Mouse (Mus musculus) left cerebral cortex, adult 2 months (tissue): ENCODE measurements around the gene Map3k11. TPM values are rescaled to one million over a fixed set of nuclear protein-coding genes. Genes with fewer than 3 reads are reported as not detected.

Source experiments
- DNase-seq, 2 experiments: peaks; one replicate each; pipeline ENCODE4 v3.0.0; 2021 to 2022; ENCODE audit warnings: low spot score in 2 of 2, mixed read lengths in 1 of 2; ENCODE audit errors: extremely low spot score in 1 of 2
- H3K27ac ChIP-seq: fragments of 200-600 bp; 2 replicates; pipeline ENCODE4 v1.8.1; 2022
- H3K4me3 ChIP-seq: fragments of 200-600 bp; 2 replicates; pipeline ENCODE4 v1.8.1; 2022
- CTCF ChIP-seq: fragments of 200-600 bp; IDR thresholded peaks from 2 replicates; pipeline ENCODE4 v1.8.1; 2022; ENCODE audit warnings: antibody characterized with exemption, mild to moderate bottlenecking, moderate library complexity
- intact Hi-C: fragments of 180-260 bp; cut with DNase I; formaldehyde crosslinking; loops from one replicate; pipeline ENCODE4 v1.15.1; 2025
- long read RNA-seq, 2 experiments: library from polyadenylated mRNA; stranded (forward); transcript quantifications; one replicate each; pipeline ENCODE4 v2.0.0; 2021; ENCODE audit warnings: borderline mapping rate in 2 of 2
- total RNA-seq, 2 experiments: library from RNA; stranded (reverse); gene quantifications; 2 replicates each; pipeline ENCODE4 v1.2.3; 2021

Gene Map3k11
- total RNA-seq, result 10 to 100 TPM; 16.2 to 17.0 TPM
- long read RNA-seq, experiment 1, partial matches to known transcripts, result 40 of 48 reads
- long read RNA-seq, experiment 1, other reads (novel, unspliced or antisense), result 6 of 48 reads
- long read RNA-seq, experiment 2, partial matches to known transcripts, result 38 of 44 reads
- long read RNA-seq, experiment 2, other reads (novel, unspliced or antisense), result 6 of 44 reads

GRCm38 (mm10) chr19:5688200-5689087 is at the start of gene Map3k11, which contains the start of gene Pcnx3:
TSS of gene Map3k11 (plus strand) at chr19:5688742.
TSS of gene Pcnx3 (minus strand) at chr19:5688908.
- peak; percentile 42 for TF ChIP-seq CTCF
- peak; percentile 95 to 98 for DNase-seq
- intact Hi-C loops, result loop anchor here (2.0 to 5.0 kb wide), 2 partner anchors 52 to 321 kb away; partner anchors contain the start of genes Banf1, Eif1ad and Rela
- peak within 1 kb of the TSS; percentile 90 for H3K27ac ChIP-seq
- peak within 1 kb of the TSS; percentile 79 for H3K4me3 ChIP-seq

DNA sequence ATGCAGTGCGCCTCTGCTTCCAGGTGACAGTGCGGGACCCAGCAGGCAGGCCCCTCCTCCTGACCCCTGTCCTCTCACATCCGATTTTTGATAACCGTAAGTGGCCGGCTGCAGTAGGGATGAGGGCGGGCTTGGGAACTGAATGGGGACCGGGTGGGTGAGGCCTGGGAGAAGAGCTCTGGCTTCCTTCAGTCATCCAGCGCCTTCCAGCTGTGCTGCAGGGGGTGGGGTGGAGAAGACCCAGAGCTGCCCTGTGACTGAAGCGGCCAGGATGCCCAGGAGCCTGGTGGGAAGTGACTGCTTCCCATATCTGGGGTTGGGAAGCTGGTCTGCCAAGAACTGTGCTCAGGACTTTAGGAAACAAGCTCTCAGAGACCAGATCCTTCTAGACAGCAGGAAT is 48.2 kb upstream of the Map3k11 start:
- no peak for DNase-seq
- intact Hi-C loops, result no loop called here
- Histone ChIP-seq H3K27ac (no peak overlapping the region), H3K4me3 (no peak overlapping the region)
- no peak for TF ChIP-seq CTCF

- TF ChIP-seq CTCF, result no peak
- DNase-seq, result no peak
- Histone ChIP-seq H3K27ac (no peak overlapping the region), H3K4me3 (no peak overlapping the region)
- intact Hi-C loops, result no loop called here
Observed at GRCm38 (mm10) chr19:5641021-5641420, 47.5 kb upstream of the Map3k11 start.

DNA sequence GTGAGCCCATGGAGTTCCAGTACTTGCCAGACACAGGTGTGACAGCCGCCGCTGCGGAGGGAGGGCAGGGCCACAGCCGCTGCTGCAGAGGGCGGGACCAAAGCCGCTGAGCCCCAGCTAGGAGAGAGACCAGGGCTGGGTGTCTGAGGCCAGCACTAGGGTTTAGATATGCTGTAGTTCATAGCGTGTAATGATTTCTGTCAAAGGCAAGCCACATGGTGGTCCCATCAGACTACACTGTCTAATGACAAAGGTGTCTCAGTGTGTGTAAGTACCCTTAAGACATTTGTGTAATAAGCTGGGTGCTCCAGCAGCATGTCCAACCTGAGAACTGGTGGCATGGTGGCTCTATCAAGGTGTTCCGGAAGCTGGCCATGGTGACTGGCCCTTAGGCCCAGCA is 46.9 kb upstream of the Map3k11 start:
- no peak for TF ChIP-seq CTCF
- no peak overlapping the region for H3K27ac ChIP-seq
- no peak overlapping the region for H3K4me3 ChIP-seq
- DNase-seq, result no peak
- intact Hi-C loops, result no loop called here

- TF ChIP-seq CTCF, result no peak
- no peak overlapping the region for H3K4me3 ChIP-seq
- no peak for DNase-seq
- H3K27ac ChIP-seq, result no peak overlapping the region
- intact Hi-C loops, result no loop called here
Observed at GRCm38 (mm10) chr19:5645280-5645679, 43.3 kb upstream of the Map3k11 start.

GRCm38 (mm10) chr19:5646731-5647330 is 41.7 kb upstream of the Map3k11 start:
- Histone ChIP-seq H3K27ac (no peak overlapping the region), H3K4me3 (no peak overlapping the region)
- TF ChIP-seq CTCF, result no peak
- intact Hi-C loops, result no loop called here
- no peak for DNase-seq

- no peak for DNase-seq
- Histone ChIP-seq H3K4me3 (no peak overlapping the region), H3K27ac (peak overlapping the region; percentile 84)
- no peak for TF ChIP-seq CTCF
- intact Hi-C loops, result no loop called here
Observed at GRCm38 (mm10) chr19:5647791-5648190, 40.8 kb upstream of the Map3k11 start.

GRCm38 (mm10) chr19:5648401-5649297 is 39.9 kb upstream of the Map3k11 start:
- DNase-seq, result peak; percentile 77 to 78
- intact Hi-C loops, result no loop called here
- TF ChIP-seq CTCF, result peak; percentile 18

GRCm38 (mm10) chr19:5649298-5649741 is 39.2 kb upstream of the Map3k11 start:
- DNase-seq, result no peak
- Histone ChIP-seq H3K4me3 (peak overlapping the region; percentile 36), H3K27ac (peak overlapping the region; percentile 84)
- intact Hi-C loops, result no loop called here
- TF ChIP-seq CTCF, result no peak

More at GRCm38 (mm10) chr19:5648401-5649297, 39.9 kb upstream of the Map3k11 start:
- Histone ChIP-seq H3K4me3 (peak overlapping the region; percentile 36), H3K27ac (peak overlapping the region; percentile 84)

DNA sequence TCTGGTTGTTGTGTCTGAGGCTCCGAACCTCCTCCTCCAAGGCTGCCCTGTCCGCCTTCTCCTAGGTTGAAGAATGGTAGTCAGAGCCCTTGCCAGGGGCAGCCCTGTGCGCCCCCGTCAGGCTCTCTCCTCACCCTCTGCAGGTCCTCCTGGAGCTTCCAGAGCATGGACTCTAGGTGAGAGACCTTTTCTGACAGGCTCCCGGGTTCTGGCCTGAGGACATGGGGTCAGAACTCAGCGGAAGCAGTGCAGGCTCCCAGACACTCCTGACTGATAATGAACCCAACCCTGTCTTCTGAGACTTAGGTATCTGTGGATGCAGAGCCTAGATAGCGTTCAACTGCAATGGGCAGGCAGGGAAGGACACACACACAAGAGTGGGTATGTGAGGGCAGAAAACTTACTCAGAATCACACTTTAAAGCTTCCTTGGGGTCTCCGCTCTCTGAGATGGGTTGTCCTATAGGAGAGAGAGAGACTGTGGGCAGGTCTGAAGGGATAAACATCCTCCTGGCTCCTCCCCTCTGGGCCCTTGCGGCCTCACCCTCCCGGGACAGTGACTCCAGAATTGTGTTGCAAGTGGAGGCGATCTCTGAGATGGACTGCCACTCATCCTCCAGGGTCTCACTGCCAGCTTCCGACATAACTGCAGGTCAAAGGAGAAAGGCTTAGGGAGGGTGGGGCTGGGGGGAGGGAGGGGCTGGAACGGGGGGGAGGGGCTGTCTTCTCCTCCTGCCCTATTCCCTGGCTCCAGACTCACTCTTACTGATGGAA is 36.9 kb upstream of the Map3k11 start:
- intact Hi-C loops, result no loop called here
- TF ChIP-seq CTCF, result no peak
- no peak for DNase-seq
- Histone ChIP-seq H3K27ac (no peak overlapping the region), H3K4me3 (no peak overlapping the region)
